Mouse (Mus musculus): ENCODE measurements around the gene Kcnh7.

Gene Kcnh7

GRCm38 (mm10) chr2:63183563-63184545 is at the start of gene Kcnh7:
Gene Kcnh7 (minus strand): TSS chr2:63184287.
- peak; percentile 44 for DNase-seq

GRCm38 (mm10) chr2:63207435-63207834 is 23.3 kb upstream of the Kcnh7 start:
- DNase-seq = no peak

GRCm38 (mm10) chr2:63186014-63186413 is 1.9 kb upstream of the Kcnh7 start:
- peak; percentile 85 for DNase-seq

GRCm38 (mm10) chr2:63184551-63185430 is 704 bp upstream of the Kcnh7 start:
- peak; percentile 25 for DNase-seq

GRCm38 (mm10) chr2:63153701-63154100 is 30.4 kb downstream of the Kcnh7 start:
- no peak for DNase-seq

- DNase-seq = no peak
Measured at GRCm38 (mm10) chr2:63127762-63128516, 56.1 kb downstream of the Kcnh7 start.

GRCm38 (mm10) chr2:63120316-63120715 is 63.8 kb downstream of the Kcnh7 start:
- DNase-seq = no peak

GRCm38 (mm10) chr2:63117209-63118193 is 66.6 kb downstream of the Kcnh7 start:
- DNase-seq = peak; percentile 34

GRCm38 (mm10) chr2:63105971-63106370 is 78.1 kb downstream of the Kcnh7 start:
- no peak for DNase-seq

- DNase-seq = no peak
Measured at GRCm38 (mm10) chr2:63099676-63100075, 84.4 kb downstream of the Kcnh7 start.

GRCm38 (mm10) chr2:63091775-63092174 is 92.3 kb downstream of the Kcnh7 start:
- no peak for DNase-seq

GRCm38 (mm10) chr2:63090447-63090846 is 93.6 kb downstream of the Kcnh7 start:
- no peak for DNase-seq

- DNase-seq = no peak
Measured at GRCm38 (mm10) chr2:63058386-63058785, 125.7 kb downstream of the Kcnh7 start.

- DNase-seq = no peak
Measured at GRCm38 (mm10) chr2:63049884-63050283, 134.2 kb downstream of the Kcnh7 start.

GRCm38 (mm10) chr2:63039718-63040117 is 144.4 kb downstream of the Kcnh7 start:
- DNase-seq = no peak

GRCm38 (mm10) chr2:63014909-63015308 is 169.2 kb downstream of the Kcnh7 start:
- no peak for DNase-seq

- no peak for DNase-seq
Measured at GRCm38 (mm10) chr2:63009141-63009540, 174.9 kb downstream of the Kcnh7 start.

- no peak for DNase-seq
Measured at GRCm38 (mm10) chr2:63002784-63003183, 181.3 kb downstream of the Kcnh7 start.

GRCm38 (mm10) chr2:62997692-62998091 is 186.4 kb downstream of the Kcnh7 start:
- DNase-seq = no peak

- DNase-seq = no peak
Measured at GRCm38 (mm10) chr2:62988616-62989015, 195.5 kb downstream of the Kcnh7 start.

- no peak for DNase-seq
Measured at GRCm38 (mm10) chr2:62983936-62984335, 200.2 kb downstream of the Kcnh7 start.

Data from embryo, embryonic 11 days (tissue).